Mouse (Mus musculus): ENCODE results near the gene 2310011J03Rik.

GRCm38 (mm10) chr10:80320340-80320760 is at the start of gene 2310011J03Rik:
- peak; percentile 57 for TF ChIP-seq POLR2A (IDR thresholded peaks at IDR 0.05; ENCODE audit: low read depth, low read length)
- TF ChIP-seq CTCF (conservative IDR thresholded peaks at IDR 0.05; ENCODE audit: insufficient read depth, insufficient read length, low read depth, low read length) = no peak
